Mouse (Mus musculus) CD4-positive, CD25-positive, alpha-beta regulatory T cell, adult 2 months (primary cell): ENCODE data around the gene Pctp.

ENCODE experiments used
- DNase-seq: peaks from one replicate; pipeline ENCODE4 v3.0.0-alpha.2; 2012; ENCODE audit warnings: low read depth, low spot score

The Pctp gene

GRCm38 (mm10) chr11:89977746-89978352 lies 24.8 kb downstream of the Pctp start:
- DNase-seq, result no peak

GRCm38 (mm10) chr11:89976361-89976760 lies 26.3 kb downstream of the Pctp start:
- DNase-seq, result no peak

- DNase-seq, result no peak
These were observed 31.4 kb downstream of the Pctp start for GRCm38 (mm10) chr11:89971296-89971695.

GRCm38 (mm10) chr11:89970726-89971125 lies 32.0 kb downstream of the Pctp start:
- DNase-seq, result no peak

- DNase-seq, result no peak
These were observed 33.6 kb downstream of the Pctp start for GRCm38 (mm10) chr11:89969131-89969530.

- DNase-seq, result no peak
These were observed 51.9 kb downstream of the Pctp start for GRCm38 (mm10) chr11:89950691-89951270.

GRCm38 (mm10) chr11:89947806-89948205 lies 54.9 kb downstream of the Pctp start:
- DNase-seq, result no peak

GRCm38 (mm10) chr11:89945159-89945558 lies 57.5 kb downstream of the Pctp start:
- no peak for DNase-seq

- peak; percentile 2 for DNase-seq
These were observed 65.5 kb downstream of the Pctp start for GRCm38 (mm10) chr11:89937241-89937640.
